8 mouse cellular contexts compared by ENCODE assay signal in the genomic region with DNA sequence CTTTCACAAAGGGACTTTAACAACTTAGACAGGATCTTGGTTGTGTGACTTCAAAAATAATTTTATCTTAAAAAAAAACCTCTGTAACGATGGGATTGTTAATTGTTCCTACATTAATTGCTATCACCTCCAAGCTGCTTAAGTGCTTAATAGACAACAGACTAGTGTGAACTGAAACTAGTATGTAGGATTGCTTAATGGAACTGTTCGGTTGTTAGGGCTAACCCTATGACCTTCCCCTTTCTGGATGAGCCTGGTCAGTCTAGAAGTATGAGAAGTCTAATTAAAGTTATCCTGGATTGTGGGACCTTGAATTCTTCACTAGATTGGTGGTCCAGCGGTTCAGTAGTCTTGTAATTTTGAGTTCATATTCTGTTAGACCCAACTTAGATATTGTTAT. TPM values are rescaled to one million over a fixed set of nuclear protein-coding genes. Genes with fewer than 3 reads are reported as not detected.
DNase-seq lines count a peak whose midpoint lies in the region; ATAC-seq lines count a peak whose summit lies in the region.

No protein-coding gene starts in this region.

- H3K9ac ChIP-seq in lung, embryonic 16.5 days (ENCODE audit: low read length), result peak overlapping the region; percentile 90
- H3K9ac ChIP-seq in liver, embryonic 13.5 days, result peak overlapping the region; percentile 98
- peak overlapping the region; percentile 91; the same call in 1 of the 2 replicates for H3K9ac ChIP-seq in stomach, embryonic 16.5 days (ENCODE audit: low read length)

- ATAC-seq in erythroblast, adult 5-6 weeks (replicated peaks; ENCODE audit: low FRiP score, poor library complexity, severe bottlenecking), result no peak
- ATAC-seq in lung, embryonic 16.5 days (ENCODE audit: low read depth), result no peak
- no peak for ATAC-seq in liver, embryonic 13.5 days (ENCODE audit: low read depth)
- ATAC-seq in stomach, embryonic 16.5 days (ENCODE audit: insufficient read depth, low FRiP score), result no peak

- peaks cover 66% of the 10 kb centered on the region for H3K4me1 ChIP-seq in erythroblast, embryonic 14.5 days (ENCODE audit: control insufficient read depth)
- peaks cover 10% of the 10 kb centered on the region for H3K4me1 ChIP-seq in lung, embryonic 16.5 days (replicated peaks; ENCODE audit: control insufficient read depth, insufficient read depth, low read length)
- peaks cover 64% of the 10 kb centered on the region for H3K4me1 ChIP-seq in liver, embryonic 13.5 days (replicated peaks)
- peaks cover 15% of the 10 kb centered on the region for H3K4me1 ChIP-seq in stomach, embryonic 16.5 days (ENCODE audit: control insufficient read depth, insufficient read depth, low read length)

- H3K27me3 ChIP-seq in erythroblast, embryonic 14.5 days (ENCODE audit: control insufficient read depth), result no peaks in the 10 kb centered on the region
- no peaks in the 10 kb centered on the region for H3K27me3 ChIP-seq in lung, embryonic 16.5 days (ENCODE audit: control insufficient read depth, insufficient read depth, low read depth, low read length)
- no peaks in the 10 kb centered on the region for H3K27me3 ChIP-seq in liver, embryonic 13.5 days
- H3K27me3 ChIP-seq in stomach, embryonic 16.5 days (ENCODE audit: control insufficient read depth, insufficient read depth, low read length), result no peaks in the 10 kb centered on the region

- WGBS in lung, embryonic 16.5 days, result 80% methylated on average over 3 of the region's 3 CpGs
- 60% methylated on average over 3 of the region's 3 CpGs for WGBS in liver, embryonic 13.5 days (ENCODE audit: insufficient replicate concordance)
- WGBS in stomach, embryonic 16.5 days, result 76% methylated on average over 3 of the region's 3 CpGs

- H3K4me2 ChIP-seq in lung, embryonic 16.5 days (ENCODE audit: low read depth, low read length), result no peak overlapping the region; the same call in 1 of the 2 replicates
- H3K4me2 ChIP-seq in liver, embryonic 13.5 days, result peak overlapping the region; percentile 95
- peak overlapping the region; percentile 81 for H3K4me2 ChIP-seq in stomach, embryonic 16.5 days (ENCODE audit: low read depth, low read length)

- DNase-seq in lung, postnatal 4 days, result no peak
- no peak for DNase-seq in liver, embryonic 13.5 days
- no peak for DNase-seq in left cerebral cortex, adult 11 months (ENCODE audit: low spot score)
- DNase-seq in urinary bladder, postnatal 14 days (ENCODE audit: low spot score), result no peak

- H3K27ac ChIP-seq in lung, embryonic 16.5 days (ENCODE audit: low read length), result no peak overlapping the region
- peak overlapping the region; percentile 60 for H3K27ac ChIP-seq in liver, embryonic 13.5 days
- H3K27ac ChIP-seq in stomach, embryonic 16.5 days (ENCODE audit: low read length), result no peak overlapping the region

- no peaks in the 10 kb centered on the region for H3K9me3 ChIP-seq in erythroblast, embryonic 14.5 days (ENCODE audit: control insufficient read depth, low read length)
- no peaks in the 10 kb centered on the region for H3K9me3 ChIP-seq in lung, embryonic 16.5 days (ENCODE audit: control insufficient read depth, low read length)
- no peaks in the 10 kb centered on the region for H3K9me3 ChIP-seq in liver, embryonic 13.5 days (replicated peaks)
- H3K9me3 ChIP-seq in stomach, embryonic 16.5 days (replicated peaks; ENCODE audit: control insufficient read depth, low read length), result no peaks in the 10 kb centered on the region

- peak overlapping the region; percentile 95 for H3K4me3 ChIP-seq in erythroblast, embryonic 14.5 days (replicated peaks)
- H3K4me3 ChIP-seq in lung, embryonic 16.5 days (ENCODE audit: low read length), result no peak overlapping the region
- peak overlapping the region; percentile 98 for H3K4me3 ChIP-seq in liver, embryonic 13.5 days (replicated peaks)
- H3K4me3 ChIP-seq in stomach, embryonic 16.5 days (replicated peaks; ENCODE audit: low read length), result peak overlapping the region; percentile 68

- peaks cover 37% of the 10 kb centered on the region for H3K36me3 ChIP-seq in erythroblast, embryonic 14.5 days (ENCODE audit: control insufficient read depth)
- no peaks in the 10 kb centered on the region for H3K36me3 ChIP-seq in lung, embryonic 16.5 days (ENCODE audit: control insufficient read depth, insufficient read depth, low read length)
- H3K36me3 ChIP-seq in liver, embryonic 13.5 days, result peaks cover 18% of the 10 kb centered on the region
- no peaks in the 10 kb centered on the region for H3K36me3 ChIP-seq in stomach, embryonic 16.5 days (ENCODE audit: control insufficient read depth, insufficient read depth, low read length)

RNA-seq across cellular contexts. Expression of gene Lamp1, which starts 1.7 kb away (rescaled TPM):
- 11.0 and 19.7 TPM in 2 replicates for polyA plus RNA-seq in erythroblast, embryonic 14.5 days (2012)
- total RNA-seq in erythroblast, adult 5-6 weeks (2015; ENCODE audit: low replicate concordance), result 101 and 131 TPM in 2 replicates
- total RNA-seq in erythroblast, adult 5-6 weeks (2017; ENCODE audit: low replicate concordance), result 103 and 130 TPM in 2 replicates
- polyA plus RNA-seq in lung, embryonic 16.5 days (2015; fragmentation: Nextera tagmentation; extraction: Ambion mirVana), result 303 and 324 TPM in 2 replicates
- 179 and 196 TPM in 2 replicates for polyA plus RNA-seq in liver, embryonic 13.5 days (2015; fragmentation: Nextera tagmentation; extraction: Ambion mirVana)
- polyA plus RNA-seq in stomach, embryonic 16.5 days (2015; fragmentation: Nextera tagmentation; extraction: Ambion mirVana), result 241 and 263 TPM in 2 replicates

RNA-seq across cellular contexts. Expression of gene Grtp1, which starts 39.7 kb away (rescaled TPM):
- 1.5 and 2.9 TPM in 2 replicates for polyA plus RNA-seq in erythroblast, embryonic 14.5 days (2012)
- 5.0 and 6.3 TPM in 2 replicates for total RNA-seq in erythroblast, adult 5-6 weeks (2015; ENCODE audit: low replicate concordance)
- 1.6 and 4.3 TPM in 2 replicates for total RNA-seq in erythroblast, adult 5-6 weeks (2017; ENCODE audit: low replicate concordance)
- 4.0 and 4.5 TPM in 2 replicates for polyA plus RNA-seq in lung, embryonic 16.5 days (2015; fragmentation: Nextera tagmentation; extraction: Ambion mirVana)
- 11.5 and 13.1 TPM in 2 replicates for polyA plus RNA-seq in liver, embryonic 13.5 days (2015; fragmentation: Nextera tagmentation; extraction: Ambion mirVana)
- polyA plus RNA-seq in stomach, embryonic 16.5 days (2015; fragmentation: Nextera tagmentation; extraction: Ambion mirVana), result 22.6 and 25.5 TPM in 2 replicates

RNA-seq across cellular contexts. Expression of gene Cul4a, which starts 55.3 kb away (rescaled TPM):
- polyA plus RNA-seq in erythroblast, embryonic 14.5 days (2012), result 2.4 and 3.6 TPM in 2 replicates
- 390 and 405 TPM in 2 replicates for total RNA-seq in erythroblast, adult 5-6 weeks (2015; ENCODE audit: low replicate concordance)
- 552 and 664 TPM in 2 replicates for total RNA-seq in erythroblast, adult 5-6 weeks (2017; ENCODE audit: low replicate concordance)
- 93.9 and 101 TPM in 2 replicates for polyA plus RNA-seq in lung, embryonic 16.5 days (2015; fragmentation: Nextera tagmentation; extraction: Ambion mirVana)
- polyA plus RNA-seq in liver, embryonic 13.5 days (2015; fragmentation: Nextera tagmentation; extraction: Ambion mirVana), result 74.1 and 91.0 TPM in 2 replicates
- polyA plus RNA-seq in stomach, embryonic 16.5 days (2015; fragmentation: Nextera tagmentation; extraction: Ambion mirVana), result 93.5 and 101 TPM in 2 replicates

RNA-seq across cellular contexts. Expression of gene Pcid2, which starts 55.4 kb away (rescaled TPM):
- 0.54 and 1.6 TPM in 2 replicates for polyA plus RNA-seq in erythroblast, embryonic 14.5 days (2012)
- total RNA-seq in erythroblast, adult 5-6 weeks (2015; ENCODE audit: low replicate concordance), result 7.5 and 8.6 TPM in 2 replicates
- 7.8 and 12.1 TPM in 2 replicates for total RNA-seq in erythroblast, adult 5-6 weeks (2017; ENCODE audit: low replicate concordance)
- polyA plus RNA-seq in lung, embryonic 16.5 days (2015; fragmentation: Nextera tagmentation; extraction: Ambion mirVana), result 36.4 and 38.4 TPM in 2 replicates
- 19.8 and 22.1 TPM in 2 replicates for polyA plus RNA-seq in liver, embryonic 13.5 days (2015; fragmentation: Nextera tagmentation; extraction: Ambion mirVana)
- 31.3 and 32.0 TPM in 2 replicates for polyA plus RNA-seq in stomach, embryonic 16.5 days (2015; fragmentation: Nextera tagmentation; extraction: Ambion mirVana)

Comparison
In these comparisons a context has a peak if more than half of its experiments do, and no peak if none do; other contexts are left out.
1. RNA of gene Cul4a, which starts 55.3 kb away (polyA plus RNA-seq): 93.9 to 101 TPM in lung, embryonic 16.5 days, 93.5 to 101 TPM in stomach, embryonic 16.5 days and 74.1 to 91.0 TPM in liver, embryonic 13.5 days; 2.4 to 3.6 TPM in erythroblast, embryonic 14.5 days; every median in the first group is over 10 times any median in the second.
2. Peak in every context shown above with its lines, with median percentiles within 50 percentile points of each other: H3K9ac ChIP-seq.